Mouse (Mus musculus): ENCODE results near the gene Slc35f2. TPM values are rescaled to one million over a fixed set of nuclear protein-coding genes. Genes with fewer than 3 reads are reported as not detected.

Slc35f2 gene
- polyA plus RNA-seq, 1 experiment from 2014 or later: 6.4 TPM

GRCm38 (mm10) chr9:53829081-53829865, 57.9 kb downstream of the Slc35f2 start:
- H3K4me2 ChIP-seq (replicated peaks): peak overlapping the region; percentile 55
- no peak overlapping the region; the same call in 1 of the 2 replicates for H3K27ac ChIP-seq (replicated peaks)
- H3K9ac ChIP-seq: peak overlapping the region; percentile 31
- H3K4me1 ChIP-seq: no peaks in the 10 kb centered on the region; the same call in 1 of the 2 replicates
- 15% methylated on average over 14 of the region's 14 CpGs for WGBS
- no peaks in the 10 kb centered on the region for H3K27me3 ChIP-seq
- H3K9me3 ChIP-seq (replicated peaks): no peaks in the 10 kb centered on the region
- H3K36me3 ChIP-seq: no peaks in the 10 kb centered on the region
- no peak for ATAC-seq (ENCODE audit: insufficient number of reproducible peaks, low FRiP score, low TSS enrichment, low read depth)
- H3K4me3 ChIP-seq (replicated peaks): peak overlapping the region; percentile 49

GRCm38 (mm10) chr9:53829866-53830209, 58.5 kb downstream of the Slc35f2 start:
- no peaks in the 10 kb centered on the region; the same call in 1 of the 2 replicates for H3K4me1 ChIP-seq
- H3K27me3 ChIP-seq: no peaks in the 10 kb centered on the region
- H3K4me3 ChIP-seq (replicated peaks): peak overlapping the region; percentile 49
- H3K4me2 ChIP-seq (replicated peaks): peak overlapping the region; percentile 55
- peak overlapping the region; percentile 31; the same call in 1 of the 2 replicates for H3K9ac ChIP-seq
- no peak for ATAC-seq (ENCODE audit: insufficient number of reproducible peaks, low FRiP score, low TSS enrichment, low read depth)
- H3K9me3 ChIP-seq (replicated peaks): no peaks in the 10 kb centered on the region
- H3K36me3 ChIP-seq: no peaks in the 10 kb centered on the region
- H3K27ac ChIP-seq (replicated peaks): no peak overlapping the region; the same call in 1 of the 2 replicates
- 31% methylated on average over 2 of the region's 2 CpGs for WGBS

GRCm38 (mm10) chr9:53835039-53835438, 63.7 kb downstream of the Slc35f2 start:
- Histone ChIP-seq H3K4me2 (replicated peaks) (no peak overlapping the region), H3K27ac (replicated peaks) (no peak overlapping the region), H3K27me3 (no peaks in the 10 kb centered on the region), H3K4me3 (replicated peaks) (no peak overlapping the region), H3K9me3 (replicated peaks) (no peaks in the 10 kb centered on the region), H3K36me3 (no peaks in the 10 kb centered on the region), H3K9ac (no peak overlapping the region), H3K4me1 (no peaks in the 10 kb centered on the region)
- 48% methylated on average over 3 of the region's 3 CpGs for WGBS
- ATAC-seq (ENCODE audit: insufficient number of reproducible peaks, low FRiP score, low TSS enrichment, low read depth): no peak

- no peak for ATAC-seq (ENCODE audit: insufficient number of reproducible peaks, low FRiP score, low TSS enrichment, low read depth)
- Histone ChIP-seq H3K4me1 (no peaks in the 10 kb centered on the region), H3K4me2 (replicated peaks) (no peak overlapping the region), H3K9ac (no peak overlapping the region), H3K27me3 (no peaks in the 10 kb centered on the region), H3K9me3 (replicated peaks) (no peaks in the 10 kb centered on the region), H3K4me3 (replicated peaks) (no peak overlapping the region), H3K36me3 (no peaks in the 10 kb centered on the region), H3K27ac (replicated peaks) (no peak overlapping the region)
- 41% methylated on average over 4 of the region's 4 CpGs for WGBS
These were observed 64.6 kb downstream of the Slc35f2 start for GRCm38 (mm10) chr9:53835976-53836375.

- no peaks in the 10 kb centered on the region for H3K36me3 ChIP-seq
- H3K4me1 ChIP-seq: no peaks in the 10 kb centered on the region
- H3K27ac ChIP-seq (replicated peaks): no peak overlapping the region
- H3K27me3 ChIP-seq: no peaks in the 10 kb centered on the region
- no peak overlapping the region for H3K9ac ChIP-seq
- WGBS: 61% methylated on average over 8 of the region's 8 CpGs
- H3K4me2 ChIP-seq (replicated peaks): no peak overlapping the region
- ATAC-seq (ENCODE audit: insufficient number of reproducible peaks, low FRiP score, low TSS enrichment, low read depth): no peak
- H3K4me3 ChIP-seq (replicated peaks): no peak overlapping the region
- no peaks in the 10 kb centered on the region for H3K9me3 ChIP-seq (replicated peaks)
These were observed 67.5 kb downstream of the Slc35f2 start for GRCm38 (mm10) chr9:53838816-53839215.

- H3K9me3 ChIP-seq (replicated peaks): no peaks in the 10 kb centered on the region
- H3K4me2 ChIP-seq (replicated peaks): no peak overlapping the region
- no peaks in the 10 kb centered on the region for H3K36me3 ChIP-seq
- ATAC-seq (ENCODE audit: insufficient number of reproducible peaks, low FRiP score, low TSS enrichment, low read depth): no peak
- 67% methylated on average over 8 of the region's 8 CpGs for WGBS
- H3K4me1 ChIP-seq: no peaks in the 10 kb centered on the region
- H3K9ac ChIP-seq: no peak overlapping the region
- no peaks in the 10 kb centered on the region for H3K27me3 ChIP-seq
- no peak overlapping the region for H3K4me3 ChIP-seq (replicated peaks)
- no peak overlapping the region for H3K27ac ChIP-seq (replicated peaks)
These were observed 77.2 kb downstream of the Slc35f2 start for GRCm38 (mm10) chr9:53848548-53848947.

- Histone ChIP-seq H3K9ac (no peak within 1 kb of the TSS), H3K36me3 (no peaks in the 10 kb centered on the region), H3K4me3 (replicated peaks) (no peak within 1 kb of the TSS), H3K4me2 (replicated peaks) (no peak within 1 kb of the TSS), H3K27me3 (no peaks in the 10 kb centered on the region), H3K27ac (replicated peaks) (no peak within 1 kb of the TSS), H3K9me3 (replicated peaks) (no peaks in the 10 kb centered on the region), H3K4me1 (no peaks in the 10 kb centered on the region)
- WGBS: 80% methylated on average over 4 of the region's 4 CpGs
- no peak for ATAC-seq (ENCODE audit: insufficient number of reproducible peaks, low FRiP score, low TSS enrichment, low read depth)
These were observed 78.5 kb downstream of the Slc35f2 start, which contains the start of gene Sln for GRCm38 (mm10) chr9:53849864-53850263. TSS of gene Sln (plus strand) at chr9:53850164.

GRCm38 (mm10) chr9:53852158-53852557, 80.8 kb downstream of the Slc35f2 start:
- no peaks in the 10 kb centered on the region for H3K9me3 ChIP-seq (replicated peaks)
- H3K4me3 ChIP-seq (replicated peaks): no peak overlapping the region
- peak; percentile 19; the same call in 1 of the 2 replicates for ATAC-seq (ENCODE audit: insufficient number of reproducible peaks, low FRiP score, low TSS enrichment, low read depth)
- H3K4me1 ChIP-seq: no peaks in the 10 kb centered on the region
- H3K36me3 ChIP-seq: no peaks in the 10 kb centered on the region
- no peaks in the 10 kb centered on the region for H3K27me3 ChIP-seq
- H3K27ac ChIP-seq (replicated peaks): no peak overlapping the region
- no peak overlapping the region for H3K9ac ChIP-seq
- WGBS: 74% methylated on average over 4 of the region's 4 CpGs
- H3K4me2 ChIP-seq (replicated peaks): no peak overlapping the region

GRCm38 (mm10) chr9:53853672-53854071, 82.3 kb downstream of the Slc35f2 start:
- Histone ChIP-seq H3K9me3 (replicated peaks) (no peaks in the 10 kb centered on the region), H3K4me2 (replicated peaks) (no peak overlapping the region), H3K4me3 (replicated peaks) (no peak overlapping the region), H3K27me3 (no peaks in the 10 kb centered on the region), H3K9ac (no peak overlapping the region), H3K27ac (replicated peaks) (no peak overlapping the region), H3K36me3 (no peaks in the 10 kb centered on the region), H3K4me1 (no peaks in the 10 kb centered on the region)
- WGBS: 79% methylated on average over 1 of the region's 1 CpGs
- no peak for ATAC-seq (ENCODE audit: insufficient number of reproducible peaks, low FRiP score, low TSS enrichment, low read depth)

- Histone ChIP-seq H3K4me2 (replicated peaks) (no peak overlapping the region), H3K4me3 (replicated peaks) (no peak overlapping the region), H3K27me3 (no peaks in the 10 kb centered on the region), H3K27ac (replicated peaks) (no peak overlapping the region), H3K4me1 (no peaks in the 10 kb centered on the region), H3K9ac (no peak overlapping the region), H3K36me3 (no peaks in the 10 kb centered on the region), H3K9me3 (replicated peaks) (no peaks in the 10 kb centered on the region)
- 74% methylated on average over 1 of the region's 1 CpGs for WGBS
- no peak for ATAC-seq (ENCODE audit: insufficient number of reproducible peaks, low FRiP score, low TSS enrichment, low read depth)
These were observed 83.2 kb downstream of the Slc35f2 start for GRCm38 (mm10) chr9:53854525-53854924.

- ATAC-seq (ENCODE audit: insufficient number of reproducible peaks, low FRiP score, low TSS enrichment, low read depth): no peak
- 81% methylated on average over 5 of the region's 5 CpGs for WGBS
- Histone ChIP-seq H3K9me3 (replicated peaks) (no peaks in the 10 kb centered on the region), H3K27ac (replicated peaks) (no peak overlapping the region), H3K27me3 (no peaks in the 10 kb centered on the region), H3K4me3 (replicated peaks) (no peak overlapping the region), H3K4me2 (replicated peaks) (no peak overlapping the region), H3K36me3 (no peaks in the 10 kb centered on the region), H3K4me1 (no peaks in the 10 kb centered on the region), H3K9ac (no peak overlapping the region)
These were observed 86.5 kb downstream of the Slc35f2 start for GRCm38 (mm10) chr9:53857864-53858263.
